Mouse (Mus musculus): Measurements from ENCODE around the gene Tcerg1l. TPM values are rescaled to one million over a fixed set of nuclear protein-coding genes. Genes with fewer than 3 reads are reported as not detected.

Tcerg1l gene
- polyA plus RNA-seq, 1 experiment from 2014 or later = 4.3 TPM

DNA sequence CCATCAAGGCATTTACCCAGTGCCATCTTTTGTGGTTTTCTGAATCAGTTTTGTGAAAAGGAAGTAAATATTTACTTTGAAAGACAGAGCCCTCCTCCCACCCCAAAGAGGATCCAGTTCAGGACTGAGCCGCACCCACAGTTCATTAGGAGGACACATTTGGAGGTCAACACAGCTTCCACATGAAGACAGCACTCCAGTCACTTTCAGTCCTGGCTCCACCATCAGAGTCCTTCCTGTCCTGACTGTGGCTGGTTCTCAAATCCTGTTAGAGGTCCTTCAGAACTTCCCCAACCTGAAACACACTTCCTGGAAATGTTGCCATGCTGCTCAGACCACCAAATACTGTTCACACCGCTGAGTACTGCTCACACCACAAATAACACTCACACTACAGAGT, 201.4 kb downstream of the Tcerg1l start:
- WGBS = 79% methylated on average over 2 of the region's 2 CpGs
- Histone ChIP-seq H3K9ac (ENCODE audit: low read depth, low read length) (no peak overlapping the region), H3K27me3 (ENCODE audit: control insufficient read depth, insufficient read depth, low read length) (no peaks in the 10 kb centered on the region), H3K4me3 (ENCODE audit: low read depth, low read length) (no peak overlapping the region), H3K4me1 (replicated peaks; ENCODE audit: control insufficient read depth, insufficient read depth, low read length) (no peaks in the 10 kb centered on the region), H3K9me3 (ENCODE audit: control insufficient read depth, low read length) (no peaks in the 10 kb centered on the region), H3K4me2 (replicated peaks; ENCODE audit: low read depth, low read length) (no peak overlapping the region), H3K36me3 (ENCODE audit: control insufficient read depth, insufficient read depth, low read length) (no peaks in the 10 kb centered on the region), H3K27ac (ENCODE audit: low read depth, low read length) (no peak overlapping the region)
- ATAC-seq (ENCODE audit: low FRiP score) = no peak
- no peak for DNase-seq (ENCODE audit: low spot score)

- H3K27me3 ChIP-seq (ENCODE audit: control insufficient read depth, insufficient read depth, low read length) = no peaks in the 10 kb centered on the region
- WGBS = 88% methylated on average over 5 of the region's 5 CpGs
- DNase-seq (ENCODE audit: low spot score) (no peak), ATAC-seq (ENCODE audit: low FRiP score) (no peak)
- no peaks in the 10 kb centered on the region for H3K4me1 ChIP-seq (replicated peaks; ENCODE audit: control insufficient read depth, insufficient read depth, low read length)
- H3K36me3 ChIP-seq (ENCODE audit: control insufficient read depth, insufficient read depth, low read length) = no peaks in the 10 kb centered on the region
- no peak overlapping the region for H3K9ac ChIP-seq (ENCODE audit: low read depth, low read length)
- H3K9me3 ChIP-seq (ENCODE audit: control insufficient read depth, low read length) = no peaks in the 10 kb centered on the region
- no peak overlapping the region for H3K4me3 ChIP-seq (ENCODE audit: low read depth, low read length)
- no peak overlapping the region for H3K27ac ChIP-seq (ENCODE audit: low read depth, low read length)
- no peak overlapping the region for H3K4me2 ChIP-seq (replicated peaks; ENCODE audit: low read depth, low read length)
Measured at GRCm38 (mm10) chr7:138184197-138184596, 213.3 kb downstream of the Tcerg1l start.

DNA sequence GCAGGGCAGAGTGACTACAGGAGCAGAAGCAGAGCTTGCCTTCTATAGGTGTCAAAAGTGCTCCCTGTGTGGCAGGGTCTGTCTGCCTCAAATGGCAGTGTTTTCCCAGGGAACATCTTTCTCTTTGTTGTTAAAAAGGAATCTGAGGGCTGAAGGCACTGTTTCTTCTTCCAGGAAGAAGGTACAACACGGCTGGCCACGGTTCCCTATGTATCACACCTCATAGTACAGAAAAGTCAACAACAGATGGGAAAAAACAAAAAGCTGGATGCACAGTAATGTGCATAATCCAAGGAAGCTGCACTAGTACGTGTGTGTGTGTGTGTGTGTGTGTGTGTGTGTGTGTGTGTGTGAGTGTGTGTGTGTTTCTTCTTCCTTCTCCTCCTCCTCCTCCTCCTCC, 215.3 kb downstream of the Tcerg1l start:
- Histone ChIP-seq H3K4me1 (replicated peaks; ENCODE audit: control insufficient read depth, insufficient read depth, low read length) (no peaks in the 10 kb centered on the region), H3K4me2 (replicated peaks; ENCODE audit: low read depth, low read length) (no peak overlapping the region), H3K27me3 (ENCODE audit: control insufficient read depth, insufficient read depth, low read length) (no peaks in the 10 kb centered on the region), H3K27ac (ENCODE audit: low read depth, low read length) (no peak overlapping the region), H3K9ac (ENCODE audit: low read depth, low read length) (no peak overlapping the region), H3K9me3 (ENCODE audit: control insufficient read depth, low read length) (no peaks in the 10 kb centered on the region), H3K4me3 (ENCODE audit: low read depth, low read length) (no peak overlapping the region), H3K36me3 (ENCODE audit: control insufficient read depth, insufficient read depth, low read length) (no peaks in the 10 kb centered on the region)
- DNase-seq (ENCODE audit: low spot score) (no peak), ATAC-seq (ENCODE audit: low FRiP score) (no peak)
- WGBS = 77% methylated on average over 3 of the region's 3 CpGs

DNA sequence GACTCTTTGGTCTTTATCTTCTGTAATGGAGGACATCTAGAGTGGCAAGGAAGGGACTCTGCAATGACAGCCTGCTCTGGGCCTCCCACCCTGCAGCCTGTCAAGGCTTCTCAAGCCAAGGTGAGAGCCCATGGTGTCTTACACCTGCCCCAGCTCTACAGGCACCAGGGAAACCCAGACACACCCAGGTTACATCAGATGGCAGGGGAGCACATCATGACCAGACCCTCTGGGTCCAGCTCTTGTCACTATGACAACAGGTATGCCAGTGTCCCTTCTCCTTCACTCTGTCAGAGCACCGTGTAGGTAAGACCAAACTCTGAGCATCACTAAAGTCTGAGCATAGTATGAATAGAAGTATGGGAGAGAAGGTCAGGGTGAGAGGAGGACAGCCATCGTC, 218.9 kb downstream of the Tcerg1l start:
- no peak overlapping the region for H3K9ac ChIP-seq (ENCODE audit: low read depth, low read length)
- no peak overlapping the region for H3K4me3 ChIP-seq (ENCODE audit: low read depth, low read length)
- WGBS = 79% methylated on average over 2 of the region's 2 CpGs
- no peak overlapping the region for H3K27ac ChIP-seq (ENCODE audit: low read depth, low read length)
- ATAC-seq (ENCODE audit: low FRiP score) (no peak), DNase-seq (ENCODE audit: low spot score) (no peak)
- H3K4me1 ChIP-seq (replicated peaks; ENCODE audit: control insufficient read depth, insufficient read depth, low read length) = no peaks in the 10 kb centered on the region
- no peaks in the 10 kb centered on the region for H3K9me3 ChIP-seq (ENCODE audit: control insufficient read depth, low read length)
- H3K4me2 ChIP-seq (replicated peaks; ENCODE audit: low read depth, low read length) = no peak overlapping the region
- no peaks in the 10 kb centered on the region for H3K36me3 ChIP-seq (ENCODE audit: control insufficient read depth, insufficient read depth, low read length)
- no peaks in the 10 kb centered on the region for H3K27me3 ChIP-seq (ENCODE audit: control insufficient read depth, insufficient read depth, low read length)

- Histone ChIP-seq H3K27me3 (ENCODE audit: control insufficient read depth, insufficient read depth, low read length) (no peaks in the 10 kb centered on the region), H3K36me3 (ENCODE audit: control insufficient read depth, insufficient read depth, low read length) (no peaks in the 10 kb centered on the region), H3K4me3 (ENCODE audit: low read depth, low read length) (no peak overlapping the region), H3K4me1 (replicated peaks; ENCODE audit: control insufficient read depth, insufficient read depth, low read length) (no peaks in the 10 kb centered on the region), H3K4me2 (replicated peaks; ENCODE audit: low read depth, low read length) (no peak overlapping the region), H3K27ac (ENCODE audit: low read depth, low read length) (no peak overlapping the region), H3K9me3 (ENCODE audit: control insufficient read depth, low read length) (no peaks in the 10 kb centered on the region), H3K9ac (ENCODE audit: low read depth, low read length) (no peak overlapping the region)
- 90% methylated on average over 2 of the region's 2 CpGs for WGBS
- ATAC-seq (ENCODE audit: low FRiP score) (no peak), DNase-seq (ENCODE audit: low spot score) (no peak)
Measured at GRCm38 (mm10) chr7:138176026-138176425, 221.5 kb downstream of the Tcerg1l start.

GRCm38 (mm10) chr7:138170389-138170788, 227.1 kb downstream of the Tcerg1l start:
- no peak for ATAC-seq (ENCODE audit: low FRiP score)
- WGBS = 93% methylated on average over 4 of the region's 4 CpGs
- H3K9me3 ChIP-seq (ENCODE audit: control insufficient read depth, low read length) = no peaks in the 10 kb centered on the region

More at GRCm38 (mm10) chr7:138170389-138170788, 227.1 kb downstream of the Tcerg1l start:
- Histone ChIP-seq H3K27ac (ENCODE audit: low read depth, low read length) (no peak overlapping the region), H3K36me3 (ENCODE audit: control insufficient read depth, insufficient read depth, low read length) (no peaks in the 10 kb centered on the region), H3K4me2 (replicated peaks; ENCODE audit: low read depth, low read length) (no peak overlapping the region), H3K9ac (ENCODE audit: low read depth, low read length) (no peak overlapping the region), H3K27me3 (ENCODE audit: control insufficient read depth, insufficient read depth, low read length) (no peaks in the 10 kb centered on the region), H3K4me3 (ENCODE audit: low read depth, low read length) (no peak overlapping the region), H3K4me1 (replicated peaks; ENCODE audit: control insufficient read depth, insufficient read depth, low read length) (no peaks in the 10 kb centered on the region)
- no peak for DNase-seq (ENCODE audit: low spot score)
